Mouse (Mus musculus): ENCODE results near the gene Trappc1. TPM values are rescaled to one million over a fixed set of nuclear protein-coding genes. Genes with fewer than 3 reads are reported as not detected.

Trappc1 gene
- polyA plus RNA-seq, 1 experiment from 2014 or later, result 208 TPM

Other genes with a start within 250 kb of the Trappc1 start
- 67.1 and 108 TPM in 2 replicates for gene Vamp2, start 235.5 kb upstream of the Trappc1 start, polyA plus RNA-seq (2016; fragmentation: Nextera tagmentation; extraction: Ambion mirVana)
- 7.8 and 9.8 TPM in 2 replicates for gene Per1, start 228.8 kb upstream of the Trappc1 start, polyA plus RNA-seq (2016; fragmentation: Nextera tagmentation; extraction: Ambion mirVana)
- 0.14 and 0.48 TPM in 2 replicates for gene Hes7, start 203.6 kb upstream of the Trappc1 start, polyA plus RNA-seq (2016; fragmentation: Nextera tagmentation; extraction: Ambion mirVana)
- gene 9130213A22Rik, start 201.4 kb upstream of the Trappc1 start, polyA plus RNA-seq (2016; fragmentation: Nextera tagmentation; extraction: Ambion mirVana), result 0.13 TPM in 1 of 2 replicates, not detected in the other
- 0.22 TPM in 1 of 2 replicates, not detected in the other for gene Aloxe3, start 198.1 kb upstream of the Trappc1 start, polyA plus RNA-seq (2016; fragmentation: Nextera tagmentation; extraction: Ambion mirVana)
- not detected in 2 replicates for gene Alox12b, start 167.0 kb upstream of the Trappc1 start, polyA plus RNA-seq (2016; fragmentation: Nextera tagmentation; extraction: Ambion mirVana)
- 0.10 TPM in 1 of 2 replicates, not detected in the other for gene Alox8, start 126.1 kb upstream of the Trappc1 start, polyA plus RNA-seq (2016; fragmentation: Nextera tagmentation; extraction: Ambion mirVana)
- 0.06 and 0.09 TPM in 2 replicates for gene Gucy2e, start 86.9 kb upstream of the Trappc1 start, polyA plus RNA-seq (2016; fragmentation: Nextera tagmentation; extraction: Ambion mirVana)
- 34.2 and 36.7 TPM in 2 replicates for gene Cntrob, start 205 bp upstream of the Trappc1 start, polyA plus RNA-seq (2016; fragmentation: Nextera tagmentation; extraction: Ambion mirVana)
- 1.2 and 2.7 TPM in 2 replicates for gene Kcnab3, start 2.3 kb downstream of the Trappc1 start, polyA plus RNA-seq (2016; fragmentation: Nextera tagmentation; extraction: Ambion mirVana)
- gene Rnf227, start 16.5 kb downstream of the Trappc1 start, polyA plus RNA-seq (2016; fragmentation: Nextera tagmentation; extraction: Ambion mirVana), result 18.0 and 19.9 TPM in 2 replicates
- gene Chd3, start 45.4 kb downstream of the Trappc1 start, polyA plus RNA-seq (2016; fragmentation: Nextera tagmentation; extraction: Ambion mirVana), result 45.1 and 46.9 TPM in 2 replicates
- 148 and 159 TPM in 2 replicates for gene Naa38, start 71.5 kb downstream of the Trappc1 start, polyA plus RNA-seq (2016; fragmentation: Nextera tagmentation; extraction: Ambion mirVana)
- 47.2 and 51.7 TPM in 2 replicates for gene Cyb5d1, start 71.7 kb downstream of the Trappc1 start, polyA plus RNA-seq (2016; fragmentation: Nextera tagmentation; extraction: Ambion mirVana)
- gene Tmem88, start 74.3 kb downstream of the Trappc1 start, polyA plus RNA-seq (2016; fragmentation: Nextera tagmentation; extraction: Ambion mirVana), result 22.1 and 22.2 TPM in 2 replicates
- 37.9 and 43.4 TPM in 2 replicates for gene Kdm6b, start 89.7 kb downstream of the Trappc1 start, polyA plus RNA-seq (2016; fragmentation: Nextera tagmentation; extraction: Ambion mirVana)
- gene Dnah2, start 225.1 kb downstream of the Trappc1 start, polyA plus RNA-seq (2016; fragmentation: Nextera tagmentation; extraction: Ambion mirVana), result 2.0 and 2.6 TPM in 2 replicates
- 61.9 and 67.2 TPM in 2 replicates for gene Efnb3, start 236.2 kb downstream of the Trappc1 start, polyA plus RNA-seq (2016; fragmentation: Nextera tagmentation; extraction: Ambion mirVana)